Mouse (Mus musculus) bone marrow macrophage, adult 2 months (primary cell): ENCODE results near the gene Rnf5. TPM values are rescaled to one million over a fixed set of nuclear protein-coding genes. Genes with fewer than 3 reads are reported as not detected.

Source experiments
- H3K27ac ChIP-seq: 2 replicates; pipeline ENCODE4 v1.5.1; 2012; ENCODE audit warnings: low read depth, low read length; ENCODE audit not compliant: insufficient read depth
- H3K4me1 ChIP-seq: 2 replicates; pipeline ENCODE4 v1.6.1; 2012; ENCODE audit warnings: low read length; ENCODE audit not compliant: control insufficient read depth, insufficient read depth
- H3K4me3 ChIP-seq: 2 replicates; pipeline ENCODE4 v1.5.1; 2012; ENCODE audit warnings: mild to moderate bottlenecking, low read length, moderate library complexity; ENCODE audit not compliant: insufficient read depth
- CTCF ChIP-seq: IDR thresholded peaks from 2 replicates; pipeline ENCODE4 v1.5.1; 2012; ENCODE audit warnings: low read depth, mild to moderate bottlenecking, low read length, moderate library complexity
- POLR2A ChIP-seq: IDR thresholded peaks from 2 replicates; pipeline ENCODE4 v1.6.1; 2012; ENCODE audit warnings: mild to moderate bottlenecking, low read depth, low read length, borderline replicate concordance
- polyA plus RNA-seq: library from polyadenylated mRNA; stranded (reverse); fragments of >200 nt; gene quantifications from 2 replicates; pipeline ENCODE4 v1.2.4, GENCODE M21; 2012; ENCODE audit not compliant: missing spikeins, insufficient read depth, insufficient read length

Rnf5 gene
- polyA plus RNA-seq, 1 experiment, result 110 TPM

- Histone ChIP-seq H3K4me1 (peaks cover 7% of the 10 kb centered on the region), H3K27ac (no peak overlapping the region), H3K4me3 (no peak overlapping the region)
- TF ChIP-seq CTCF (no peak), POLR2A (no peak)
Observed at GRCm38 (mm10) chr17:34607997-34608396, 4.5 kb upstream of the Rnf5 start.

GRCm38 (mm10) chr17:34606186-34607039 is 2.9 kb upstream of the Rnf5 start:
- TF ChIP-seq POLR2A (no peak), CTCF (no peak)
- peaks cover 9% of the 10 kb centered on the region for H3K4me1 ChIP-seq

GRCm38 (mm10) chr17:34605609-34606008 is 2.1 kb upstream of the Rnf5 start:
- Histone ChIP-seq H3K4me1 (peaks cover 9% of the 10 kb centered on the region), H3K27ac (peak overlapping the region; percentile 44), H3K4me3 (peak overlapping the region; percentile 81)
- TF ChIP-seq CTCF (no peak), POLR2A (0 out of 2 replicates have a peak, but pooled peaks have one; percentile 4)

More at GRCm38 (mm10) chr17:34606186-34607039, 2.9 kb upstream of the Rnf5 start:
- Histone ChIP-seq H3K27ac (peak overlapping the region; percentile 44; the same call in 1 of the 2 replicates), H3K4me3 (peak overlapping the region; percentile 81)

GRCm38 (mm10) chr17:34604511-34605237 is 1.2 kb upstream of the Rnf5 start:
- Histone ChIP-seq H3K4me3 (peak overlapping the region; percentile 81), H3K27ac (peak overlapping the region; percentile 37), H3K4me1 (peaks cover 9% of the 10 kb centered on the region)
- no peak for TF ChIP-seq CTCF
- TF ChIP-seq POLR2A, result no peak

- TF ChIP-seq CTCF (no peak), POLR2A (no peak; the same call in 1 of the 2 replicates)
- Histone ChIP-seq H3K4me3 (peak within 1 kb of the TSS; percentile 81), H3K27ac (peak within 1 kb of the TSS; percentile 66), H3K4me1 (peaks cover 9% of the 10 kb centered on the region)
Observed at GRCm38 (mm10) chr17:34604061-34604508, 595 bp upstream of the Rnf5 start, which contains the start of gene Agpat1. TSS of gene Agpat1 (plus strand) at chr17:34604262.

GRCm38 (mm10) chr17:34601796-34602195 is 1.7 kb downstream of the Rnf5 start:
- TF ChIP-seq POLR2A, result no peak
- TF ChIP-seq CTCF, result no peak
- Histone ChIP-seq H3K4me3 (no peak overlapping the region), H3K4me1 (peaks cover 8% of the 10 kb centered on the region), H3K27ac (no peak overlapping the region)

- peaks cover 5% of the 10 kb centered on the region; the same call in 1 of the 2 replicates for H3K4me1 ChIP-seq
- TF ChIP-seq POLR2A (no peak), CTCF (no peak)
- H3K27ac ChIP-seq, result no peak overlapping the region
- H3K4me3 ChIP-seq, result no peak overlapping the region
Observed at GRCm38 (mm10) chr17:34599891-34600290, 3.6 kb downstream of the Rnf5 start.

- no peak for TF ChIP-seq POLR2A
- no peak for TF ChIP-seq CTCF
- H3K27ac ChIP-seq, result no peak within 1 kb of the TSS
- no peak within 1 kb of the TSS for H3K4me3 ChIP-seq
- peaks cover 1% of the 10 kb centered on the region; the same call in 1 of the 2 replicates for H3K4me1 ChIP-seq
Observed at GRCm38 (mm10) chr17:34597566-34598095, 5.9 kb downstream of the Rnf5 start, which contains the start of gene Ager. TSS of gene Ager (plus strand) at chr17:34597862.

GRCm38 (mm10) chr17:34596098-34596497 is 7.4 kb downstream of the Rnf5 start:
- peaks cover 2% of the 10 kb centered on the region for H3K4me1 ChIP-seq
- no peak overlapping the region for H3K27ac ChIP-seq
- H3K4me3 ChIP-seq, result no peak overlapping the region
- no peak for TF ChIP-seq POLR2A
- no peak for TF ChIP-seq CTCF
